Mouse (Mus musculus): ENCODE measurements around the gene Atg9a.
A peak's percentile ranks its signal among the peaks of the same experiment; 100 is the strongest.

DNA sequence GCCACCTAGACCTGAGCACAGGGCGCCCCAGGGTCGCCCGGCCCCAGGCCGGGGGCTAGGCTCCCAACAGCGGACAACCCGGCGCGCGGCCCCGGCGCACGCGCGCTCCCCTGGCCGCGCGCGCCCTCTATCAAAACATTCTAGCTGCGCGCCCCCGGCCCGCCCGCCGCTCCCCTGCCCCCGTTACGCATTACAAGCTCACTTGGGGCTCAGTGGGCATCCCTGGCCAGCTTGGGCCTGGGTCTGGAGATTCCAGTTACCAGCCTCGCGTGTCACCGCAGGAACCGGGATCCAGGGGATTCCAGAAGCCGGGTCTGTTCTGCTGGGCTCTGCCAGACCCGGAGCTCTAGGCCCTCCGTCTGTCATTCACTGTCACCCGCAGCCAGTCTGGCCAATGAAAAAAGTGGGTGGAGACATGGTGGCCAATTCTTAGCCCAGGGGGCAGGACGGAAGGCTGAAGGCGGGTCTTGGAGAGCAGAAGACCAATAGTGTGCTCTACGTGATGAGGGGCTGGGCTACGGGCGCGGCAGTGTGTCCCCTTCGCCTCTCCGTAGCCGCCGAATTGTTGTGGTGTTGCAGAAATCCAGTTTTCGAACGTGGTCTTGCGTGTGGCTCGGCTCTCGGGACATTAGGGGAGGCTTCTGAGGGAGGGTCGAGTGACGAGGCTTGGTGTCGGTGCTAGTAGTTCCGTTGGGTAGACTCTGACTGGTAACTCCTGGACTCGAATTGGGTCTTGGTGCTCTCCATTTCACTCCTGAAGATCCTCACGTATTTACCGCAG, at the start of gene Atg9a, which contains the start of gene Ankzf1:
- 0 out of 6 replicates have a peak, but pooled peaks of 1 of the 3 experiments have one; percentile 5 for TF ChIP-seq CTCF (IDR thresholded peaks at IDR 0.05 in 2 of 3, conservative IDR thresholded peaks at IDR 0.05 in 1 of 3; ENCODE audit: control insufficient read depth in 1 of 3, insufficient read depth in 1 of 3, low read depth in 2 of 3, low read length in 3 of 3, poor library complexity in 1 of 3, severe bottlenecking in 1 of 3)
- TF ChIP-seq TAL1 (IDR thresholded peaks at IDR 0.05; ENCODE audit: low read length): no peak
- TF ChIP-seq EP300 (IDR thresholded peaks at IDR 0.05; ENCODE audit: low read depth in 1 of 2, low read length in 2 of 2): no peak
- TF ChIP-seq MAX (IDR thresholded peaks at IDR 0.05; ENCODE audit: low read length): peak; percentile 70; the same call in 1 of the 2 replicates
